Mouse (Mus musculus): ENCODE results near the gene Mov10l1.

The Mov10l1 gene

DNA sequence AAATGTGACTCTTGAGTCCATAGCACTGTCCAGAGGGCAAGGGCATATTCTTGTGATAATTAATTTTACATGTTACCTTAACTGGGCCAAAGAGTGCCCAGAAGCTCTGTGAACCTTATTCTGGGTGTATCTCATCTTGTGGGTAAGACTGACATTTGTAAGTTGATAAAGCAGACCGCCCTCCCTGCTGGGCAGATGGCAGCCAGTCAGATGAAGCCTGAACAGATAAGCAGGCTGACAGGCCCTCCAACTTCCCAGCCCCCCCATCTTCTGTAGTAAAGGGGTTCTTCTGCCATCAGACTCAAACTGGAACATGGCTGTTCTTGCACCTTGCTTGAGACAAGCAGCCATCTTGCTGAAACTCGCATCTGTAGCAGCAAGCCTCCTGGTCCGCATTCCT is 34.0 kb downstream of the Mov10l1 start:
- DNase-seq (ENCODE audit: low read depth, low spot score), result no peak

GRCm38 (mm10) chr15:89020085-89020484 is 37.4 kb downstream of the Mov10l1 start:
- DNase-seq (ENCODE audit: low read depth, low spot score), result no peak

DNA sequence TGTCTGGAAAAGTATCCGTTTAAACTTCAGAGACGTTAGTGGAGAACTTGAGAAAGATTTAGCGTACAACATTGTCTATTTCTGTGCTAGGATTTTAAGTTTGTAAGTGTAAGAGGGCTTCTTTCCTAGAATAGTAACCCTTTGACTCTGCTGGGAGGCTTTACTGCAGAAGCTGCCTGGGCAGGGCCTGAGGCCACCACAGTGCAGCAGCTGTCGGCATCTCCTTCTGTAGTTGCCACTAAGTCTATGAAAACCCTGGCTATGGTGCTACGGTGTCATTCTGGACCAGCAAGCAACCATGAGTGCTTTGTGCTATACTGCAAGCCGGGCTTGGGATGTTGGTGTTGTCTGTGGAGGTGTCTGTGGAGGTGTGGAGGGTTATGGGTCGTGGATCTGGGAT is 37.8 kb downstream of the Mov10l1 start:
- no peak for DNase-seq (ENCODE audit: low read depth, low spot score)

DNA sequence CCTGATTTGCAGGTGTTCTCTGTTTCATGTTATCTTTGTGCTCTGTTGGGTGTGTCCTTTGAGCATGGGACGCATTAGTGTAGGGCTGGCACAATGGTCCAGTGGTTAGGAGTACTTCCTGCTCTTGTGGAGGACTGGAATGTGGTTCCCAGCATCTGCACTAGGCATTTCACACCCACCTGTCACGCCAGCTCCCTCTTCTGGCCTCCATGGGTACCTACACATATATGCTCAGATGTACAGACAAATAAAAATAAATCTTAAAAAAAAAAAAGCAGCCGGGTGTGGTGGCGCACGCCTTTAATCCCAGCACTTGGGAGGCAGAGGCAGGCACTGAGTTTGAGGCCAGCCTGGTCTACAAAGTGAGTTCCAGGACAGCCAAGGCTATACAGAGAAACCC is 61.7 kb downstream of the Mov10l1 start:
- no peak for DNase-seq (ENCODE audit: low read depth, low spot score)

- DNase-seq (ENCODE audit: low read depth, low spot score), result no peak
Observed at GRCm38 (mm10) chr15:89046356-89046755, 63.6 kb downstream of the Mov10l1 start.

DNA sequence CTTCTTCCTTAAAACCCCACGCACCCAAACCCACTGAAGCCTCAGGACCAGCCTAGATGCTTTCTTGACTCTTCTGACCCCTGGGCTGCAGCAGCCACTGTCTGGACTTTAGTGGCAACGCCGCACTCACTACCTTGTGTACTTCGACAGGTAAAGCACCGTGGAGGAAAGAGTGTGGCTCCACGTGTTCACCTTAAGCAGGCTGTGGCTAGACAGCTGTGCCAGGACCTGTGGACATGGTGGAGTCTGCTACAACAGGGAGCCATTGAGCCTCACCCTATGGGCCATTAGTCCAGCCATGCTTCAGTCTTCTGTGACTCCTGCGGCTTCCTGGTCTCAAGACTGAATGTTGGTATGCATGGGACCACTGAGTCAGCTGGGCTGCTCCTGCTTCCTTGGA is 72.0 kb downstream of the Mov10l1 start:
- no peak for DNase-seq (ENCODE audit: low read depth, low spot score)

DNA sequence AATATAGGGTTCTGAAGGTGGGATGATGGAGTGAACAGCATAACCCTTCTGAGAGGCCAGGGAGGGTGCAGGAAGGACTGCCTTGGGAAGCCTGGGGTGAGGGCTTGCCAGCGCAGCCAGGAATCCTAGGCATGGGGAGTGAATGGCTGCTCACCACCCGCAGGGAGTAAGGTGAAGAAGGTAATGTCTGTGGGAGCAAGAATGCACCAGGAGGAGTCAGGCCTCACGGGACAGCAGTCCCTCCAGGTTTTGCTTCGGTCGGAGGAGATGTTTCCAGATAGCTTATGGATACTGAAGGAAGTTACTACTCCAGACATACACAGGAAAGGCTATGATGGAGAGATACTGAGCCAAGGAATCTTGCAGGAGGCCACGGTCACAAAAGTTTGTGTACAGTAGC is 76.0 kb downstream of the Mov10l1 start:
- DNase-seq (ENCODE audit: low read depth, low spot score), result no peak

- no peak for DNase-seq (ENCODE audit: low read depth, low spot score)
Observed at GRCm38 (mm10) chr15:89059161-89059931, 76.6 kb downstream of the Mov10l1 start, which contains the start of gene Panx2. Panx2 (plus strand) TSS chr15:89059734.

- DNase-seq (ENCODE audit: low read depth, low spot score), result no peak
Observed at GRCm38 (mm10) chr15:89060032-89060681, 77.4 kb downstream of the Mov10l1 start.

DNA sequence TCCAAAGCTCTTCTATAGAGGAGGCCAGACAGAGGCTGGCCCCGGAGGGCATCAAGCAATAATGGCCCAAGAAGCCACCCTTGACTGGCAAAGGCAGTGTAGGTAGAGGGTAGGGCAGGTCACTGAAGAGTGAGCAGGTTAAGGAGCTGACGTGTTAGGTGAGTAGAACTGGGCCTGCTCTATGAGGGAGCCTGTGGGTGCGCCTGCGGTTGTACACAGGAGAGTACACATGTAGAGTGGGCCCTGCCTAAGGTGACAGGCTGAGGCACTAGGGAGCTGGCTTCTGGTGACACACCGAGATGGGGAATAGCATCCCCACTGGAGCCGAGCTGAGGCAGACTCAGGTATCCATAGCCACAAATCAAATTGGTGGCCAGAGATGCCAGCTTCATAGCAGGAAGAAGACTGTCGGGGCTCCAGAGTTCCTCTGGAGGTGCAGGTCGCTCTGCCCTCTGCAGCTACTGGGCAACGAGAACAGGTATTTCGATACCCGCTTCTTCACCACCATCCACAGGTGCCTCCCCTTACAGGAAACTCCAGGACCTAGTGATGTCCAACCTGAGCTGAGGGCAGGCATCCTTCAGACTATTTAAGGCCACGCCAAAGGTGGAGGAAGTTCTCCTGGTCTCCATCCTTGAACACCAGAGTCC is 78.2 kb downstream of the Mov10l1 start:
- no peak for DNase-seq (ENCODE audit: low read depth, low spot score)

DNA sequence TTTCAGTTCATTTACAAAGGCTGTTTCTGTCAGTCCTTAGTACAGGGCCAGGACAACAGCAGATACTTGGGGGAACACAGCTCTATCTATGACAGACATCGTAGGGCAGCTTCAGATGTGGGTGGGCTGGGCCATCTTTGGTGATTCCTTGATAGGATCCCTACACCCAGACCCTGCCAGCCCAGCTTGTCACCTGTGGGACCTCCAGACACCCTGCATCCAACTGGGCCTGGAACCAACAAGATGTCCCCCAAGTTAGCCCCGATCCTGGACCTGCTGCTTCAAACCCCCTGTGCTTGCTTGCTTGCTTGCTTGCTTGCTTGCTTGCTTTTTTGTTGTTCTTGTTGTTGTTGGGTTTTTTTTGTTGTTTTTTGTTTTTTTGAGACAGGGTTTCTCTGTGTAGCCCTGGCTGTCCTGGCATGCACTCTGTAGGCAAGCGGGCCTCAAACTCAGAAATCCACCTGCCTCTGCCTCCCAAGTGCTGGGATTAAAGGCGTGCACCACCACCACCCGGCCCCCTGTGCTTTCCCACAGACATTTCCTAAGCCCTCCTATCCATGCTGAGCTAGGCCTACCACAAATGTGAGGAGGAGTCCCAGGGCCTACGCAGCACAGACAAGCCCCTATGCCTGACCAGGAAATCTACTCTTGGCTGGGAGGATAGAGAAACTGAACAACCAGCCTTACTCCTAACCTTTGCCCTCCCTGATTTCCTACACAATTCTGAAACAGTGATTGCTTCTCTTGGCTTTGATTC is 79.2 kb downstream of the Mov10l1 start:
- no peak for DNase-seq (ENCODE audit: low read depth, low spot score)

DNA sequence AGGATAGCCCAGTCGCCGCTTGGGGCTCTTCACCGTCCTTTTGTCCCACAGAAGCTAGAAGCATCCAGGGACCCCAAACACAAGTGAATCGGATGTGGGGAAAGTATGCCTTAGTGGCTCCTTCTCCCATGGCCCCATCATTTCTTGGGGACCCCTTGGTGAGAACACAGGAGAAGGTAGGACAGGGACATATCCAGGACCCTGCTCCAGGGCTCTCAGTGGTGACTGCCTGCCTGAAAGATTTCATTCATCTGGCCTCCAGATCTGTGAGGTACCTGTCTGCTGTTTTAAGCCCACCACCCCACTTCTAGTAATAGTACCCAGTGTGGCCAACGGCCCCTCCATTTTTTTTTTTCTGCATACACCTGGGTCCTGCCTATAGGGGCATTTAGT is 79.8 kb downstream of the Mov10l1 start:
- DNase-seq (ENCODE audit: low read depth, low spot score), result no peak

GRCm38 (mm10) chr15:89063001-89063400 is 80.3 kb downstream of the Mov10l1 start:
- DNase-seq (ENCODE audit: low read depth, low spot score), result no peak

- no peak for DNase-seq (ENCODE audit: low read depth, low spot score)
Observed at GRCm38 (mm10) chr15:89063536-89063935, 80.8 kb downstream of the Mov10l1 start.

DNA sequence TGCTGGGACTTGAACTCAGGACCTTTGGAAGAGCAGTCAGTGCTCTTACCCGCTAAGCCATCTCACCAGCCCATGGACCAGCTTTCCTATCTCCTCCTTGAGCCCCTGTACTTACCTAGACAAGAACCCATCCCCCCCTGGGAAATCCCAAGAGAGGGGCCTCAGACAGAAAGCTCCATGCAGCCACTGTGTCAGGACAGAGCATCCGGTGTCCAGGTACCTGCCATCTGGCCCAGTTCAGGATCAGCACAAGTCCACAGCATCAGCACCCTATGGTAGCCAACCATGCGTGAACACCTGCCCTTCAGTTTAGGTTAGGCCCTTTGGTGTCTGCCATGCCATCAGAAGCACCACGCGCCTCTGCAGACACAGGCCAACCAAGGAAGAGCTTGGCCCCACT is 82.2 kb downstream of the Mov10l1 start:
- DNase-seq (ENCODE audit: low read depth, low spot score), result no peak

DNA sequence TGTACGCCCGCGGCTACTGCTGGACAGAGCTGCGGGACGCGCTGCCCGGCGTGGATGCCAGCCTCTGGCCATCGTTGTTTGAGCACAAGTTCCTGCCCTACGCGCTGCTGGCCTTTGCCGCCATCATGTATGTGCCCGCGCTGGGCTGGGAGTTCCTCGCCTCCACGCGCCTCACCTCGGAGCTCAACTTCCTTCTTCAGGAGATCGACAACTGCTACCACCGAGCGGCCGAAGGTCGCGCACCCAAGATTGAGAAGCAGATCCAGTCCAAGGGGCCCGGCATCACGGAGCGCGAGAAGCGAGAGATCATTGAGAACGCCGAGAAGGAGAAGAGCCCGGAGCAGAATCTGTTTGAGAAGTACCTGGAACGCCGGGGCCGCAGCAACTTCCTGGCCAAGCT is 84.9 kb downstream of the Mov10l1 start:
- DNase-seq (ENCODE audit: low read depth, low spot score), result no peak

DNA sequence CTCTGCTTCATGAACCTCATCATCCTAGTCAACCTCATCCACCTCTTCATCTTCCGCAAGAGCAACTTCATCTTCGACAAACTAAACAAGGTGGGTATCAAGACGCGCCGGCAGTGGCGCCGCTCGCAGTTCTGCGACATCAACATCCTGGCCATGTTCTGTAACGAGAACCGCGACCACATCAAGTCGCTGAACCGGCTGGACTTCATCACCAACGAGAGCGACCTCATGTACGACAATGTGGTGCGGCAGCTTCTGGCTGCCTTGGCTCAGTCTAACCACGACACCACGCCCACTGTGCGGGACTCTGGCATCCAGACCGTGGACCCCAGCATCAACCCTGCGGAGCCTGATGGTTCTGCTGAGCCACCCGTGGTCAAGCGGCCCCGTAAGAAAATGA is 85.5 kb downstream of the Mov10l1 start:
- no peak for DNase-seq (ENCODE audit: low read depth, low spot score)

DNA sequence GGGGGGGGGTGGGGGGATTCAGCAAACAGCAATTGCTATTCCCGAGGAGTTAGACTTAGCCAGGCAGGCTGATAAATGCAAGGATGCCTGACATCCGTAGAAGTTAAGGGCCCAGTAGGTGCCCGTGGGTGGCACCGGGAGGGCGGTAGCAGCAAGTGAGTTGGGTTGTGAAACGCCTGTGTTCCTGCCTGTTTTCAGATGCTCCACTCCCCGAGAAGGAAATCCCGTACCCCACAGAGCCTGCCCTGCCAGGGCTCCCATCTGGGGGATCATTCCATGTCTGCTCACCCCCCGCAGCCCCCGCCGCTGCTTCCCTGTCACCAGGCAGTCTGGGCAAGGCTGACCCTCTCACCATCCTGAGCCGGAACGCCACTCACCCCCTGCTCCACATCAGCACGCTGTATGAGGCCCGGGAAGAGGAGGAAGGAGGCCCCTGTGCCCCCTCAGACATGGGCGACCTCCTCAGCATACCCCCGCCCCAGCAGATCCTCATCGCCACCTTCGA is 86.7 kb downstream of the Mov10l1 start:
- no peak for DNase-seq (ENCODE audit: low read depth, low spot score)

DNA sequence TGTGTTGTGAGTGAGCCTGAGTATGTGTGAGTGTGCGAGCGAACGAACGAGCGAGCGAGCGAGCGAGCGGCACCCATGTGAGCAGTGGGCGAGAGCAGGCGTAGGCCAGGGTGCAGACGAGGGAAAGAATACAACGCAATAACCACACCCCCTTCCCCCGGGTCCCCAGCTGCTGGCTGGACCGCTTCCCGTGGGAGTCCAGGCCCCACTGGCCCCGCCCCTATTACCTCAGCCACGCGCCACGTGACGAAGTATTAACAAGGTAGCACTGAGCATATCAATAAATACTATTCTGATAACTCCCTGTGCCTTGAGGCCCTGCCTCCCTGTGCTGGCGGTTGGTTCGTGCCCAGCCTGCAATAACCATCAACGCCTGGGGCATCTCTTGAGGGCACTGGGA is 87.9 kb downstream of the Mov10l1 start:
- DNase-seq (ENCODE audit: low read depth, low spot score), result no peak

DNA sequence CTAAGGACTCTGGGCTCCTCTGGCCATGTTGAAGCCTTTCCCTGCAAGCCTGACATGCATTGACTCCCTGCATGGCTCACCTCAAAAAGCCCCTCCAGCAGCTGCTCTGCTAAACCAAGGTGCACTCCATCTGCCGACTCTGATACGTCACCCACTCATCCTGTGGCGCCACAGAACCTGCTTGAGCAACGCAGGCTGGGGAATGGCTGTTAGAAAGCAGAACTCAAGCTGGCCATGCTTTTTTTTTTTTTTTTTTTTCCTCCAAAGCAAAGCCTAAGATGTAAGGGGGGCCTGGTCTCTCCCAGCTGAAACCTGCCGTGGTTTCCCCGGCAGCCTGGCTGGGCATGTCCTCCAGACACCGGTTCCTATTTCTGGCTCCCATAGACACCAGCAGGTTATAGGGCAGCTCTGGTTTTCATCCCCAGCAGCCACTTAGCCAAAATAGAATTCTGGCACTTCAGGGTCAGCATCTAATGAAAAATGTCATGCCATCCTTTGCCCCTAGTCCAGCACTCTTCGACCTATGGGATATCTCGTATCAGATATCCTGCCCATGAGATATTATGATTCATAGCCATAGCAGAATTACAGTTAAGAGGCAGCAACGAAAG is 91.4 kb downstream of the Mov10l1 start:
- DNase-seq (ENCODE audit: low read depth, low spot score), result no peak
